Mouse (Mus musculus) heart, adult 11 months (tissue): Measurements from ENCODE around the gene Homer1.

Experiments
- DNase-seq: peaks from one replicate; pipeline ENCODE4 v3.0.0; 2022

The Homer1 gene

DNA sequence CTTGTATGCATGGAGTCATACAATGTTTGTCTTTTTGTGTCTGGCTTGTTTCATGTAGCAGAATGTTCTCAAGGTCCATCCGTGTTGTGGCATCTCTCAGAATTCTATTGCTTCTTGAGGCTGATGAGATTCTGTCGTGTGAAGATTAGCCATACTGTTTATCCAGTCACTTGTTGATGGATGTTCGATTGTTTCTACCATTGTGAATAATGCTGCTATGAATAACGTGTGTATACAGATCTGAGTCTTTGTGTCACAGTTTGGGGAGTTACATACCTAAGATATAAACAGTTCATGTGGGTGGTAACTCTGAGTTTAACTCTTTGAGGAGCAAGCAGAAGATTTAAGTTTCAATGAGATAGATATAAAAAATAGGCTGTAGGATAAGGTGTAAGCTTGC, 110.9 kb downstream of the Homer1 start:
- no peak for DNase-seq

DNA sequence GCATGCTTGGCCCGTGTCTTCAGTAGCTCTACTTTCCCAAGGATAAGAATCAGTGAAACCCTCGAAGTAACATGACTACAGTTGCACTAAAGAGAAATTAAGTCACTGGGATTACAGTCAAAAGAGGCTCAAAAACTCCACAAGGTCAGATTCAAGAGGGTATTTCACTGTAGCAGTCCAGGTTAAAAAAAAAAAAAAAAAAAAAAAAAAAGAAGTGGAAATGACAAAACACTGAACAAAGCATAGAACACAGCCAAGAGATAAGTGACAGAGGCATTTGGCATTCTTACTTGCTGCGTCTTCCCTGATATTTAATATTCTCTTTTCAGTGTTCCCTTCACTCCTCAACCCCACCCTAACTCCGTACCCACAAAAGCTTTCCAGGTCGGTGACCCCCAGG, 115.6 kb downstream of the Homer1 start:
- no peak for DNase-seq

- no peak for DNase-seq
Observed at GRCm38 (mm10) chr13:93418292-93418691, 118.9 kb downstream of the Homer1 start.

DNA sequence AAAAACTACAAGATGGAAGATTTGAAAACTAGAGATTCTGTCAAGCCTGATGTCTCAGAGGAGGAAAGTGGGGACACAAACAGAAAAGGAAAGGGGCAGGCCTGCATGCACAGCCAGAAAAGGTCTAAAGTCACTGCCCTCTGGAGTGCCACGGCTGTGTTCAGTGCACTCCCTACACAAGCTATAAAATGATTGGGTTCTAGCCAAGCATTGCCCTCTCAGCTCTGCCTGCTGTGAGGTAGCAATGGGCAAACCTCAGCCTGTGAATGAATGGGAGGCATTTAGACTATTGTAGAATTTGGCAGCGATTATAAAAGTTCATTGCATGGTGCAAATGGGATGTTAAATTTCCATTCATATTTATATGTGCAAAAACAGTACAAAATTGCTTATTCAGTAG, 120.3 kb downstream of the Homer1 start:
- DNase-seq, result peak; percentile 73

GRCm38 (mm10) chr13:93423224-93423623, 123.8 kb downstream of the Homer1 start:
- DNase-seq, result no peak

DNA sequence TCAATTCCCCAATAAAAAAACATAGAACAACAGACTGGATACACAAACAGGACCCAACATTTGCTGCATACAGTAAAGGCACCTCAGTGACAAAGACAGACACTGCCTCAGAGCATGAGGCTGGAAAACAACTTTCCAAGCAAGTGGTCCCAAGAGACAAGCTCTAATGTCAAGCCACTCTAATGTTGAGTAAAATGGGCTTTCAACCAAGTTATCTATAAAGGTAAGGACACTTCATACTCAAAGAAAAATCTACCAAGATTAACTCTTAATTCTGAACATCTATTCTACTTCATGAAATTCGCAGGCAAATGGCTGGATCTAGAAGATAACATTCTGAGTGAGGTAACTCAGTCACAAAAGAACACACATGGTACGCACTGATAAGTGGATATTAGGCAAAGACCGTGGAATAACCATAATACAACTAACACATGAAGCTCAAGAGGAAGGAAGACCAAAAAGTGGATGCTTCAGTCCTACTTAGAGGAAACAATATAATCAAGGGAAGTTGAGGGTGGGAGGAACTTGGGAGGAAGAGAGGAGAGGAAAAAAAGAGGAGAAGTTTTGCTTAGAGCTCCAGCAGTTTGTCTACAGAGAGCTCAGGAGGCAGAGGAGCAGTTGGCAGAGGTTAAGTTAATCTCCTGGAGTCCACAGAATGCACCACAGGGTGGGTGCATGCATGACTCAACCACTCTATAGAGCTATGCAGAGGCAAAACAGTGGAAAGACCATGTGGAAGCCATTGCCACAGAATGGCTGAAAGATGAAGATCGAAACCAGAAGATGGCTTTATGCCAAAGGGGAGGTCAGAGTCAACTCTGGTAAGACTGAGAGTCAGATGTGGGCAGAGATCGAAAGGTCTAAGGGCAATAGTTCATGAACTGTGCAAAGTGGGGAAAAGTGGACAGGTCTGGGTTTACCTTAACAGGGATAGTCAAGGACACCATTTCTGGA, 128.8 kb downstream of the Homer1 start:
- no peak for DNase-seq

GRCm38 (mm10) chr13:93429205-93429604, 129.8 kb downstream of the Homer1 start:
- no peak for DNase-seq

- DNase-seq, result no peak
Observed at GRCm38 (mm10) chr13:93440167-93440566, 140.7 kb downstream of the Homer1 start.

- no peak for DNase-seq
Observed at GRCm38 (mm10) chr13:93453275-93453674, 153.8 kb downstream of the Homer1 start.
